Comparison of ENCODE assay signal across 8 mouse cellular contexts in the genomic region with DNA sequence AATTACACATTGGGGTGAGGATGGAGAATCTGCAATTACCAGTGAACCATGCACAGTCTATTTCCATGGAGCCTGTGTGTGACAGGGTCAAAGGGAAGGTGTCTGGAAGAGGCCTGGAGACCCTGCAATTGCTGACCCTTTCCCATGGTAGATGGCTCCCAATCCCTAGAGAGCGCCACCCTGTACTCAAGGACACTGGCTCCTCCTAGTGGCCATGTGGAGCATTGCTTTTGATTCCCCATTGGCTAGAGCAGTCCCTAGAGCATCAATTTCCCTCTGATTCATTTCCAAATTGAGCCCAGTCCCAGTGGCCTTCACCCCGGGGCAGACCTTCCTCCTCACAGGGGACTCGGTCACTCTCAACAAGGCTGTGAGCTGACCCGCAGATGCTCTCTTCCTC. TPM values are rescaled to one million over a fixed set of nuclear protein-coding genes. Genes with fewer than 3 reads are reported as not detected.
A peak's percentile ranks its signal among the peaks of the same experiment; 100 is the strongest.
DNase-seq lines count a peak whose midpoint lies in the region; ATAC-seq and TF ChIP-seq lines count a peak whose summit lies in the region.
"Had no signal": no experiment of that assay in that cellular context is flagged by ENCODE, and none has a peak within 500 bp of the region (broad histone marks: within the 10 kb centered on the region; RNA-seq: fewer than 3 reads in every experiment).

No protein-coding gene starts in this region.

- H3K4me2 ChIP-seq in hindbrain, embryonic 12.5 days (replicated peaks) = no peak overlapping the region

- TF ChIP-seq EP300 in MEL (IDR thresholded peaks at IDR 0.05; ENCODE audit: low read depth in 1 of 2, low read length in 2 of 2) = no peak

- no peak for TF ChIP-seq POLR2A in MEL (IDR thresholded peaks at IDR 0.05; ENCODE audit: control insufficient read depth in 1 of 2, insufficient read depth in 1 of 2, low read depth in 1 of 2, low read length in 2 of 2, poor library complexity in 1 of 2)
- TF ChIP-seq POLR2A in spleen, adult 2 months (IDR thresholded peaks at IDR 0.05; ENCODE audit: low read depth, low read length) = no peak

- peak; percentile 81; the same call in 1 of the 2 replicates for ATAC-seq in erythroid progenitor cell, adult 5-6 weeks (replicated peaks; ENCODE audit: low FRiP score, poor library complexity, severe bottlenecking)
- peak; percentile 14; the same call in 1 of the 2 replicates for ATAC-seq in hindbrain, embryonic 12.5 days (ENCODE audit: low FRiP score)

- H3K27ac ChIP-seq in MEL (ENCODE audit: control insufficient read depth, low read depth, low read length) = no peak overlapping the region
- no peak overlapping the region for H3K27ac ChIP-seq in hindbrain, embryonic 12.5 days
- H3K27ac ChIP-seq in spleen, adult 2 months (ENCODE audit: insufficient read depth, low read length) = no peak overlapping the region
- H3K27ac ChIP-seq: macrophage had no signal

- no peak overlapping the region for H3K9ac ChIP-seq in MEL (ENCODE audit: control insufficient read depth, low read depth, low read length, poor library complexity, severe bottlenecking)
- no peak overlapping the region for H3K9ac ChIP-seq in hindbrain, embryonic 12.5 days

- 5% methylated on average over 4 of the region's 4 CpGs for WGBS in hindbrain, embryonic 12.5 days
- 4% methylated on average over 4 of the region's 4 CpGs for WGBS in spleen, adult 2 months

- peak; percentile 84 for TF ChIP-seq RAD21 in MEL (IDR thresholded peaks at IDR 0.05; ENCODE audit: low read depth, low read length)

- no peaks in the 10 kb centered on the region for H3K79me2 ChIP-seq in MEL (ENCODE audit: control insufficient read depth, insufficient read depth, low read length, poor library complexity)

- peaks cover 0 to 4% of the 10 kb centered on the region in 2 experiments; a peak in 2 of 4 replicates for H3K27me3 ChIP-seq in MEL (ENCODE audit: control insufficient read depth in 1 of 2, insufficient read depth in 2 of 2, low read length in 2 of 2)
- peaks cover 63% of the 10 kb centered on the region for H3K27me3 ChIP-seq in hindbrain, embryonic 12.5 days
- H3K27me3 ChIP-seq in spleen, adult 2 months (ENCODE audit: control insufficient read depth, insufficient read depth, low read length) = peaks cover 4% of the 10 kb centered on the region

- peak; percentile 78 for DNase-seq in MEL (ENCODE audit: low read depth, low spot score)
- peak; percentile 79 for DNase-seq in brain, adult 2 months (ENCODE audit: low read depth, low spot score)
- peak; percentile 87 to 89 for DNase-seq in layer of hippocampus, postnatal 10 days (ENCODE audit: low spot score in 2 of 2)
- peak; percentile 62 to 80 for DNase-seq in lung, postnatal 4 days
- DNase-seq in spleen, adult 2 months (ENCODE audit: low read depth in 1 of 2, low spot score in 2 of 2) = peak; percentile 21 to 59

- no peak overlapping the region for H3K4me3 ChIP-seq in MEL (ENCODE audit: control insufficient read depth in 1 of 2, insufficient read depth in 1 of 2, low read depth in 2 of 2, low read length in 2 of 2)
- H3K4me3 ChIP-seq in hindbrain, embryonic 12.5 days = no peak overlapping the region
- H3K4me3 ChIP-seq in spleen, adult 2 months (ENCODE audit: extremely low read depth, insufficient read depth, insufficient read length) = no peak overlapping the region

- TF ChIP-seq CTCF in MEL (IDR thresholded peaks at IDR 0.05 in 2 of 3, conservative IDR thresholded peaks at IDR 0.05 in 1 of 3; ENCODE audit: control insufficient read depth in 1 of 3, insufficient read depth in 1 of 3, low read depth in 2 of 3, low read length in 3 of 3, poor library complexity in 1 of 3, severe bottlenecking in 1 of 3) = peak; percentile 95 to 99 (median 97)
- TF ChIP-seq CTCF in spleen, adult 2 months (IDR thresholded peaks at IDR 0.05; ENCODE audit: extremely low read depth, insufficient read depth, insufficient read length, insufficient replicate concordance) = peak; percentile 76; the same call in 1 of the 2 replicates

- H3K36me3 ChIP-seq in MEL (ENCODE audit: control insufficient read depth in 1 of 2, insufficient read depth in 2 of 2, low read length in 2 of 2) = no peaks in the 10 kb centered on the region
- no peaks in the 10 kb centered on the region for H3K36me3 ChIP-seq in hindbrain, embryonic 12.5 days
- no peaks in the 10 kb centered on the region for H3K36me3 ChIP-seq in spleen, adult 2 months (ENCODE audit: control insufficient read depth, insufficient read depth, low read length)

- peaks cover 0 to 23% of the 10 kb centered on the region in 2 experiments; a peak in 2 of 4 replicates for H3K4me1 ChIP-seq in MEL (ENCODE audit: control insufficient read depth in 1 of 2, insufficient read depth in 2 of 2, low read length in 2 of 2)
- H3K4me1 ChIP-seq in hindbrain, embryonic 12.5 days = peaks cover 28% of the 10 kb centered on the region
- H3K4me1 ChIP-seq in spleen, adult 2 months (ENCODE audit: control insufficient read depth, insufficient read depth, insufficient read length) = no peaks in the 10 kb centered on the region; the same call in 1 of the 2 replicates

- H3K9me3 ChIP-seq in MEL (replicated peaks; ENCODE audit: insufficient read depth, low read length) = no peaks in the 10 kb centered on the region
- no peaks in the 10 kb centered on the region for H3K9me3 ChIP-seq in hindbrain, embryonic 12.5 days (replicated peaks)

TF ChIP-seq in MEL, 35 proteins besides CTCF, POLR2A, EP300 and RAD21:
- TF ChIP-seq ZNF384 (IDR thresholded peaks at IDR 0.05; ENCODE audit: low read depth, low read length) (peak; percentile 39), MYC (IDR thresholded peaks at IDR 0.05; ENCODE audit: low read depth, low read length) (0 out of 2 replicates have a peak, but pooled peaks have one; percentile 27), POLR2AphosphoS2 (IDR thresholded peaks at IDR 0.05; ENCODE audit: low read length) (no peak), TCF12 (IDR thresholded peaks at IDR 0.05; ENCODE audit: low read depth, low read length) (no peak), ZC3H11A (IDR thresholded peaks at IDR 0.05; ENCODE audit: low read depth, low read length) (peak; percentile 63), ETS1 (IDR thresholded peaks at IDR 0.05; ENCODE audit: low read depth, low read length) (no peak), HCFC1 (IDR thresholded peaks at IDR 0.05; ENCODE audit: low read depth, low read length) (no peak), SMC3 (IDR thresholded peaks at IDR 0.05; ENCODE audit: low read depth, low read length) (peak; percentile 72)
TF ChIP-seq in MEL: peak in this region for 4.

RNA-seq across cellular contexts. Expression of a gene that starts 17.9 kb away (rescaled TPM):
- 784 and 788 TPM in 2 replicates for total RNA-seq in MEL (2012; rRNA removed)
- polyA plus RNA-seq in MEL (2012; ENCODE audit: insufficient read depth in 1 of 2, insufficient read length in 2 of 2, low read depth in 1 of 2, low replicate concordance in 2 of 2, missing spikeins in 1 of 2) = 100 to 1,000 TPM in 1 of 2 experiments, not detected in 1; 302 TPM
- total RNA-seq in erythroid progenitor cell, adult 5-6 weeks (2015; ENCODE audit: low replicate concordance) = 12.3 and 17.6 TPM in 2 replicates
- 7.7 and 42.9 TPM in 2 replicates for total RNA-seq in erythroid progenitor cell, adult 5-6 weeks (2017; ENCODE audit: low replicate concordance)
- 186 and 188 TPM in 2 replicates for polyA plus RNA-seq in hindbrain, embryonic 12.5 days (2016; fragmentation: Nextera tagmentation; extraction: Ambion mirVana)
- total RNA-seq in layer of hippocampus, postnatal 10 days (2021) = 100 to 1,000 TPM; 110 to 124 TPM
- polyA plus RNA-seq in spleen, adult 2 months (2012; rRNA removed) = 46.5 and 49.5 TPM in 2 replicates
